Mouse (Mus musculus): ENCODE results near the gene Arhgef17.

Gene Arhgef17

GRCm38 (mm10) chr7:100911791-100912190 lies 20.1 kb downstream of the Arhgef17 start:
- DNase-seq (ENCODE audit: low spot score): no peak

- DNase-seq (ENCODE audit: low spot score): no peak
These were observed 20.6 kb downstream of the Arhgef17 start for GRCm38 (mm10) chr7:100911246-100911770.

- DNase-seq (ENCODE audit: low spot score): no peak
These were observed 23.3 kb downstream of the Arhgef17 start for GRCm38 (mm10) chr7:100908567-100908966.

GRCm38 (mm10) chr7:100908061-100908460 lies 23.8 kb downstream of the Arhgef17 start:
- no peak for DNase-seq (ENCODE audit: low spot score)

- peak; percentile 73 for DNase-seq (ENCODE audit: low spot score)
These were observed 24.7 kb downstream of the Arhgef17 start for GRCm38 (mm10) chr7:100907231-100907630.

- no peak for DNase-seq (ENCODE audit: low spot score)
These were observed 25.7 kb downstream of the Arhgef17 start for GRCm38 (mm10) chr7:100906029-100906789.

GRCm38 (mm10) chr7:100905037-100905436 lies 26.9 kb downstream of the Arhgef17 start:
- no peak for DNase-seq (ENCODE audit: low spot score)

GRCm38 (mm10) chr7:100904612-100905011 lies 27.3 kb downstream of the Arhgef17 start:
- no peak for DNase-seq (ENCODE audit: low spot score)

- DNase-seq (ENCODE audit: low spot score): no peak
These were observed 29.3 kb downstream of the Arhgef17 start for GRCm38 (mm10) chr7:100902451-100903137.

GRCm38 (mm10) chr7:100897828-100898227 lies 34.1 kb downstream of the Arhgef17 start:
- DNase-seq (ENCODE audit: low spot score): no peak

GRCm38 (mm10) chr7:100894833-100895226 lies 37.1 kb downstream of the Arhgef17 start:
- DNase-seq (ENCODE audit: low spot score): no peak

- peak; percentile 63 for DNase-seq (ENCODE audit: low spot score)
These were observed 37.7 kb downstream of the Arhgef17 start for GRCm38 (mm10) chr7:100894057-100894832.

GRCm38 (mm10) chr7:100893249-100894056 lies 38.5 kb downstream of the Arhgef17 start:
- DNase-seq (ENCODE audit: low spot score): no peak

- DNase-seq (ENCODE audit: low spot score): no peak
These were observed 45.4 kb downstream of the Arhgef17 start for GRCm38 (mm10) chr7:100886535-100886934.

- DNase-seq (ENCODE audit: low spot score): no peak
These were observed 47.4 kb downstream of the Arhgef17 start for GRCm38 (mm10) chr7:100884460-100884859.

- DNase-seq (ENCODE audit: low spot score): no peak
These were observed 50.0 kb downstream of the Arhgef17 start for GRCm38 (mm10) chr7:100881950-100882349.

GRCm38 (mm10) chr7:100881531-100881930 lies 50.4 kb downstream of the Arhgef17 start:
- DNase-seq (ENCODE audit: low spot score): no peak

GRCm38 (mm10) chr7:100879595-100879994 lies 52.3 kb downstream of the Arhgef17 start:
- DNase-seq (ENCODE audit: low spot score): no peak

- no peak for DNase-seq (ENCODE audit: low spot score)
These were observed 55.1 kb downstream of the Arhgef17 start for GRCm38 (mm10) chr7:100876771-100877170.

- no peak for DNase-seq (ENCODE audit: low spot score)
These were observed 55.6 kb downstream of the Arhgef17 start for GRCm38 (mm10) chr7:100876293-100876692.

GRCm38 (mm10) chr7:100875822-100876221 lies 56.1 kb downstream of the Arhgef17 start:
- no peak for DNase-seq (ENCODE audit: low spot score)

- DNase-seq (ENCODE audit: low spot score): no peak
These were observed 58.7 kb downstream of the Arhgef17 start for GRCm38 (mm10) chr7:100873197-100873596.

All from left cerebral cortex, adult 11 months (tissue).